Mouse (Mus musculus) myocyte (in vitro differentiated cells): ENCODE data around the gene Zfp575.

Experiments used
- CEBPB ChIP-seq: IDR thresholded peaks from 2 replicates; pipeline ENCODE4 v1.6.1; 2011; ENCODE audit warnings: mild to moderate bottlenecking, moderate library complexity; ENCODE audit not compliant: poor library complexity, insufficient read depth, severe bottlenecking
- E2F4 ChIP-seq: IDR thresholded peaks from one replicate; pipeline ENCODE4 v1.6.1; 2011; ENCODE audit warnings: mild to moderate bottlenecking, control low read depth, moderate library complexity; ENCODE audit not compliant: insufficient read depth
- MAX ChIP-seq: IDR thresholded peaks from one replicate; pipeline ENCODE4 v1.6.1; 2011; ENCODE audit warnings: low read depth, mild to moderate bottlenecking, control low read depth
- MYOD1 ChIP-seq, 3 experiments: IDR thresholded peaks; one replicate each; pipeline ENCODE4 v1.6.1; 2011; ENCODE audit warnings: control low read depth in 2 of 3, low read depth in 2 of 3, mild to moderate bottlenecking in 2 of 3, moderate library complexity in 1 of 3; ENCODE audit not compliant: insufficient read length in 2 of 3, control insufficient read depth in 1 of 3
- MYOG ChIP-seq, 3 experiments: IDR thresholded peaks; one replicate each; pipeline ENCODE4 v1.6.1; 2011; ENCODE audit warnings: control low read depth in 2 of 3, low read depth in 2 of 3, mild to moderate bottlenecking in 2 of 3; ENCODE audit not compliant: insufficient read length in 2 of 3, control insufficient read depth in 1 of 3, insufficient read depth in 1 of 3
- POLR2A ChIP-seq: IDR thresholded peaks from one replicate; pipeline ENCODE4 v1.6.1; 2011; ENCODE audit warnings: low read depth, mild to moderate bottlenecking, control low read depth, moderate library complexity; ENCODE audit not compliant: insufficient read length
- POLR2AphosphoS2 ChIP-seq: IDR thresholded peaks from one replicate; pipeline ENCODE4 v1.6.1; 2011; ENCODE audit warnings: low read depth, control low read depth; ENCODE audit not compliant: insufficient read length
- REST ChIP-seq: IDR thresholded peaks from one replicate; pipeline ENCODE4 v1.6.1; 2011; ENCODE audit warnings: mild to moderate bottlenecking, control low read depth, moderate library complexity; ENCODE audit not compliant: insufficient read depth, insufficient read length
- SRF ChIP-seq: IDR thresholded peaks from one replicate; pipeline ENCODE4 v1.6.1; 2011; ENCODE audit warnings: low read depth; ENCODE audit not compliant: control insufficient read depth, insufficient read length
- TCF12 ChIP-seq: IDR thresholded peaks from one replicate; pipeline ENCODE4 v1.6.1; 2011; ENCODE audit warnings: mild to moderate bottlenecking, control low read depth; ENCODE audit not compliant: poor library complexity, insufficient read depth, severe bottlenecking
- USF1 ChIP-seq: IDR thresholded peaks from one replicate; pipeline ENCODE4 v1.6.1; 2011; ENCODE audit warnings: low read depth, mild to moderate bottlenecking, control low read depth, moderate library complexity

GRCm38 (mm10) chr7:24614816-24615215 is 27.4 kb upstream of the Zfp575 start:
- TF ChIP-seq MAX = no peak
- TF ChIP-seq POLR2A = no peak
- TF ChIP-seq USF1 = no peak
- no peak for TF ChIP-seq REST
- no peak for TF ChIP-seq E2F4
- TF ChIP-seq POLR2AphosphoS2 = no peak
- TF ChIP-seq TCF12 = no peak
- TF ChIP-seq SRF = no peak
- TF ChIP-seq MYOG (IDR thresholded peaks at IDR 0.05; ENCODE audit: control insufficient read depth in 1 of 3, insufficient read depth in 1 of 3, insufficient read length in 2 of 3, low read depth in 2 of 3) = no peak
- TF ChIP-seq MYOD1 (IDR thresholded peaks at IDR 0.05; ENCODE audit: control insufficient read depth in 1 of 3, insufficient read length in 2 of 3, low read depth in 2 of 3) = no peak
- no peak for TF ChIP-seq CEBPB
